ENCODE assay signal across 9 mouse cellular contexts in the genomic region with DNA sequence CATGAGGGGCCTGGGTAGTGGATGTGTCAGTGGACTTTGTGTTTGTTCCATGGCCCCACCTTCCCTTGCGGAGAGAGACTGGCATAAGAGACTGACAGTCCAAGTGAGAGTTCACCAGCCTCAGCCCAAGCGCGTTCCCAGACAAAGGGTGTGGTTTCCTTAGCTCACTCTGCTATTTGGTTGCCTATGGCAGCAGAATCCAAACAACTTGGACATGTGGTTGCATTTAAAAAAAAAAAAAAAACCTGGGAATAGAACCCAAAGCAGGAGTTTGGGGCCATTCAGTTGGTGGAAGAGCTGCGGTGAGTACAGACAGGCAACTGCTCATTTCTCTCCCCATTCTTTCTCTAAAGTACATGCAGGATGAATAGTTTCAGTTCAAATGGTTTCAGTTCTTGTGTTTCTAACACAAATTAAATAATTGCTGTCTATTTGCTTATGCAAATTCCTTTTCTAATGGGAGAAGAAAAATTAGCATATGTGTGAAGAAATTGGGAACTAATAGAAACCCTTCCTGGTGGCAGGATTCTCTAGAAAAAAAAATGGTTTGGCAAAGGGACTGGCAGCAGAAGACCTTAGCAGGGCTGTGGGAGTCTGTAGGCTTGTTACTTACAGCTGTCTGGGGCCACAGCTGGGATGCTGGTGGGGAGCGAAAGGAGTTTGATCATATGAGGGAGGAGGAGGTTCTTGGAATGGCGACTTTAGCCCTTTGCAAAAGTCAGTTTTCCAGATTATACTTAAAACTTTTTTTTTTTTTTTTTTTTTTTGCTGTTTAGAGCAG. TPM values are rescaled to one million over a fixed set of nuclear protein-coding genes. Genes with fewer than 3 reads are reported as not detected.
DNase-seq lines count a peak whose midpoint lies in the region; ATAC-seq lines count a peak whose summit lies in the region.
"Had no signal": no experiment of that assay in that cellular context is flagged by ENCODE, and none has a peak within 500 bp of the region (broad histone marks: within the 10 kb centered on the region; RNA-seq: fewer than 3 reads in every experiment).

No protein-coding gene starts in this region.

- DNase-seq in limb, embryonic 11.5 days (ENCODE audit: low spot score) = peak; percentile 26
- no peak for DNase-seq in limb, embryonic 10.5 days (ENCODE audit: low spot score)
- peak; percentile 15 for DNase-seq in forebrain, embryonic 10.5 days (ENCODE audit: extremely low spot score, low spot score)
- DNase-seq in kidney, postnatal 25 days = peak; percentile 49 to 63
- no peak for DNase-seq in adrenal gland, adult 2 months
- DNase-seq in cerebellum, adult 9-11 months = no peak

- WGBS in limb, embryonic 11.5 days = 66% methylated on average over 6 of the region's 6 CpGs
- WGBS in limb, embryonic 10.5 days = 76% methylated on average over 6 of the region's 6 CpGs
- 72% methylated on average over 6 of the region's 6 CpGs for WGBS in forebrain, embryonic 10.5 days
- 60% methylated on average over 6 of the region's 6 CpGs for WGBS in stomach, embryonic 16.5 days

- H3K36me3 ChIP-seq in limb, embryonic 11.5 days (ENCODE audit: control insufficient read depth, insufficient read depth, low read length) = no peaks in the 10 kb centered on the region; the same call in 1 of the 2 replicates
- H3K36me3 ChIP-seq in limb, embryonic 10.5 days = peaks cover 10% of the 10 kb centered on the region; the same call in 1 of the 2 replicates
- H3K36me3 ChIP-seq in forebrain, embryonic 10.5 days (replicated peaks) = peaks cover 23% of the 10 kb centered on the region
- H3K36me3 ChIP-seq in stomach, embryonic 16.5 days (ENCODE audit: control insufficient read depth, insufficient read depth, low read length) = no peaks in the 10 kb centered on the region
- H3K36me3 ChIP-seq: embryonic facial prominence, embryonic 15.5 days had no signal

- H3K9me3 ChIP-seq in limb, embryonic 11.5 days (ENCODE audit: control insufficient read depth, low read length) = no peaks in the 10 kb centered on the region
- no peaks in the 10 kb centered on the region for H3K9me3 ChIP-seq in limb, embryonic 10.5 days (replicated peaks)
- H3K9me3 ChIP-seq in forebrain, embryonic 10.5 days = no peaks in the 10 kb centered on the region
- no peaks in the 10 kb centered on the region for H3K9me3 ChIP-seq in stomach, embryonic 16.5 days (replicated peaks; ENCODE audit: control insufficient read depth, low read length)
- H3K9me3 ChIP-seq: embryonic facial prominence, embryonic 15.5 days had no signal

- H3K27ac ChIP-seq in limb, embryonic 11.5 days (replicated peaks; ENCODE audit: low read depth, low read length) = no peak overlapping the region
- no peak overlapping the region for H3K27ac ChIP-seq in limb, embryonic 10.5 days
- H3K27ac ChIP-seq in forebrain, embryonic 10.5 days = no peak overlapping the region
- no peak overlapping the region for H3K27ac ChIP-seq in stomach, embryonic 16.5 days (ENCODE audit: low read length)
- H3K27ac ChIP-seq: embryonic facial prominence, embryonic 15.5 days had no signal

- H3K4me3 ChIP-seq in limb, embryonic 11.5 days (ENCODE audit: low read depth, low read length) = no peak overlapping the region
- H3K4me3 ChIP-seq in limb, embryonic 10.5 days = no peak overlapping the region
- no peak overlapping the region for H3K4me3 ChIP-seq in forebrain, embryonic 10.5 days
- H3K4me3 ChIP-seq in stomach, embryonic 16.5 days (replicated peaks; ENCODE audit: low read length) = no peak overlapping the region
- H3K4me3 ChIP-seq: embryonic facial prominence, embryonic 15.5 days had no signal

- ATAC-seq in limb, embryonic 11.5 days (ENCODE audit: insufficient number of reproducible peaks, low FRiP score, low TSS enrichment, low read depth) = no peak
- ATAC-seq in stomach, embryonic 16.5 days (ENCODE audit: insufficient read depth, low FRiP score) = peak; percentile 83; the same call in 1 of the 2 replicates
- no peak for ATAC-seq in monocyte, adult 5-6 weeks (replicated peaks; ENCODE audit: insufficient number of reproducible peaks, low FRiP score, low TSS enrichment, poor library complexity, severe bottlenecking)

- no peaks in the 10 kb centered on the region for H3K4me1 ChIP-seq in limb, embryonic 11.5 days (ENCODE audit: control insufficient read depth, insufficient read depth, low read length)
- H3K4me1 ChIP-seq in limb, embryonic 10.5 days = no peaks in the 10 kb centered on the region
- peaks cover 9% of the 10 kb centered on the region; the same call in 1 of the 2 replicates for H3K4me1 ChIP-seq in forebrain, embryonic 10.5 days
- H3K4me1 ChIP-seq in stomach, embryonic 16.5 days (ENCODE audit: control insufficient read depth, insufficient read depth, low read length) = no peaks in the 10 kb centered on the region; the same call in 1 of the 2 replicates
- H3K4me1 ChIP-seq: embryonic facial prominence, embryonic 15.5 days had no signal

- H3K4me2 ChIP-seq in limb, embryonic 11.5 days (ENCODE audit: low read depth, severe bottlenecking) = no peak overlapping the region
- no peak overlapping the region for H3K4me2 ChIP-seq in stomach, embryonic 16.5 days (ENCODE audit: low read depth, low read length)
- H3K4me2 ChIP-seq: embryonic facial prominence, embryonic 15.5 days had no signal

- no peak overlapping the region for H3K9ac ChIP-seq in limb, embryonic 11.5 days (ENCODE audit: low read length)
- H3K9ac ChIP-seq in stomach, embryonic 16.5 days (ENCODE audit: low read length) = no peak overlapping the region
- H3K9ac ChIP-seq: embryonic facial prominence, embryonic 15.5 days had no signal

- H3K27me3 ChIP-seq in limb, embryonic 11.5 days (ENCODE audit: control insufficient read depth, insufficient read depth, low read length) = no peaks in the 10 kb centered on the region
- H3K27me3 ChIP-seq in limb, embryonic 10.5 days (ENCODE audit: low read depth, poor library complexity, severe bottlenecking) = no peaks in the 10 kb centered on the region
- no peaks in the 10 kb centered on the region for H3K27me3 ChIP-seq in forebrain, embryonic 10.5 days (ENCODE audit: poor library complexity, severe bottlenecking)
- no peaks in the 10 kb centered on the region for H3K27me3 ChIP-seq in stomach, embryonic 16.5 days (ENCODE audit: control insufficient read depth, insufficient read depth, low read length)
- H3K27me3 ChIP-seq: embryonic facial prominence, embryonic 15.5 days had no signal

RNA-seq across cellular contexts. Expression of gene Map7d3, which starts 35.7 kb away (rescaled TPM):
- polyA plus RNA-seq in limb, embryonic 11.5 days (2014; fragmentation: Nextera tagmentation; extraction: Ambion mirVana) = 3.0 and 3.2 TPM in 2 replicates
- 1.9 and 2.0 TPM in 2 replicates for polyA plus RNA-seq in limb, embryonic 10.5 days (2016; fragmentation: Nextera tagmentation; extraction: Ambion mirVana)
- polyA plus RNA-seq in forebrain, embryonic 10.5 days (2016; fragmentation: Nextera tagmentation; extraction: Ambion mirVana) = 2.5 and 2.8 TPM in 2 replicates
- 1.6 and 2.2 TPM in 2 replicates for polyA plus RNA-seq in stomach, embryonic 16.5 days (2015; fragmentation: Nextera tagmentation; extraction: Ambion mirVana)
- total RNA-seq in monocyte, adult 5-6 weeks (2017) = 1.3 to 1.9 TPM in 2 of 3 replicates, not detected in the other
- total RNA-seq in adrenal gland, adult 2 months (2021) = 1 to 10 TPM; 1.0 to 3.4 TPM
- polyA plus RNA-seq in adrenal gland, adult 2 months (2012; rRNA removed) = not detected in 2 replicates

RNA-seq across cellular contexts. Expression of gene Fhl1, which starts 54.9 kb away (rescaled TPM):
- polyA plus RNA-seq in limb, embryonic 11.5 days (2014; fragmentation: Nextera tagmentation; extraction: Ambion mirVana) = 52.0 and 53.4 TPM in 2 replicates
- polyA plus RNA-seq in limb, embryonic 10.5 days (2016; fragmentation: Nextera tagmentation; extraction: Ambion mirVana) = 45.0 and 49.2 TPM in 2 replicates
- polyA plus RNA-seq in forebrain, embryonic 10.5 days (2016; fragmentation: Nextera tagmentation; extraction: Ambion mirVana) = 81.2 and 88.9 TPM in 2 replicates
- polyA plus RNA-seq in stomach, embryonic 16.5 days (2015; fragmentation: Nextera tagmentation; extraction: Ambion mirVana) = 143 and 190 TPM in 2 replicates
- 0.67 to 22.2 TPM (median 0.96 TPM) in 3 replicates for total RNA-seq in monocyte, adult 5-6 weeks (2017)
- total RNA-seq in adrenal gland, adult 2 months (2021) = 10 to 100 TPM; 27.9 to 59.4 TPM
- 31.5 and 35.3 TPM in 2 replicates for polyA plus RNA-seq in adrenal gland, adult 2 months (2012; rRNA removed)

Comparison
In these comparisons a context has a peak if more than half of its experiments do, and no peak if none do; other contexts are left out.
1. DNase-seq: peak in limb, embryonic 11.5 days (single experiment), forebrain, embryonic 10.5 days (single experiment) and kidney, postnatal 25 days (2 of 2); none in limb, embryonic 10.5 days (single experiment), adrenal gland, adult 2 months (single experiment) and cerebellum, adult 9-11 months (single experiment).